Mouse (Mus musculus): ENCODE measurements at regions not wholly inside any gene's neighbourhood (a gene's known extent, or its start where the extent isn't known, plus 50 kb on each side); places are given as distances from the start of the nearest gene placed in this dataset.

DNA sequence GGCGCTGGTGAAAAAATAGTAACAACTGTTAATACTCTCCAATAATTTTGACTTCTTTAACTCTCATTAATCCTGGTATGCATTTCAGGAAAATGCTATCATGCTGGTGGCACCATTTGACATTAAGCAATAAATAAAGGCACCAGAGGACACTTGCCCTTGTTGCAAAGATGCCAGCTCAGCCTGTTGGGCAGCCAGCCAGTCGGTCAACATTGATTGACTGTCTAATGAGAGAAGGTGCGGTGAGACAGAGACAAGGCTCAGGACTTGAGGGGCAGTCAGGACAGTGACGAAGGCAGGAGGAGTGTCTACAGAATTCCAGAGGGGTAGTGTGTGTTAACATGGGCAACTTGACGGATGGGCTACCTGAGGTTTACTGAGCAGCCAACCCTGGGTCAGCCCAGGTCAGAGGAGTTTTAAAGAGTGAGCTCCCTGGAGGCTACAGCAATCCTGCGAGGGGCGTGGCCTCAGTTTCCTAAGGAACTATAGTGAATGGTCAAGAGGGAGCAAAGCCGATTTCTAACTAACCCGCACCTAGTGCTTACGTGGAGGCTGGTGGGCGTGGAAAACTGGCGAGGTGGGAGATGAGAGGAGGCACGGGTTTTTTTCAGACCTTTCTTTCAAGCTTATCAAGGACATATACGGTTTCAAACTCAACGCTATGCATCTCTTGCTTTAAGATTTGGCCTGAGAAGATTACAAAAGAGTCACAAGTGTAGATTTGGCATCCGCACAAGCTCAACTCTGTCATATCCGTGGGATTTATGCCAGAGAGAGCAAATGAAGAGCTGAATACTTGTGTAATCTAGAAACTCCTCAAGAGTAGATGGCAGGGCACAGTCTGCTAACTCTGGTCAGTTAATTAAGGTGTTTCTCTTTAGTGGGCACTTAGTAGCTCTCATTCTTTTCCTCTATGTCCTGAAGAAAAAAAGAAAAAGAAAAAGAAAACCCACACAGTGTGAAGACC lies 350.0 kb upstream of the Kif2a start:
- no peak overlapping the region for H3K9ac ChIP-seq (replicated peaks; ENCODE audit: low read depth, low read length)
- H3K4me2 ChIP-seq (replicated peaks; ENCODE audit: low read depth, low read length) = no peak overlapping the region
- 27% methylated on average over 17 of the region's 17 CpGs for whole genome bisulfite sequencing
- no peaks in the 10 kb centered on the region for H3K9me3 ChIP-seq (ENCODE audit: control insufficient read depth, low read depth, low read length)
- H3K27ac ChIP-seq (ENCODE audit: low read length) = no peak overlapping the region
- no peaks in the 10 kb centered on the region for H3K27me3 ChIP-seq (ENCODE audit: control insufficient read depth, insufficient read depth, low read length)
- no peaks in the 10 kb centered on the region for H3K4me1 ChIP-seq (ENCODE audit: control insufficient read depth, insufficient read depth, low read length)
- no peaks in the 10 kb centered on the region for H3K36me3 ChIP-seq (ENCODE audit: control insufficient read depth, insufficient read depth, low read length)
- no peak overlapping the region for H3K4me3 ChIP-seq (ENCODE audit: low read depth, low read length)
- no peak for ATAC-seq (ENCODE audit: insufficient number of reproducible peaks, insufficient read depth, low FRiP score, low read depth)

DNA sequence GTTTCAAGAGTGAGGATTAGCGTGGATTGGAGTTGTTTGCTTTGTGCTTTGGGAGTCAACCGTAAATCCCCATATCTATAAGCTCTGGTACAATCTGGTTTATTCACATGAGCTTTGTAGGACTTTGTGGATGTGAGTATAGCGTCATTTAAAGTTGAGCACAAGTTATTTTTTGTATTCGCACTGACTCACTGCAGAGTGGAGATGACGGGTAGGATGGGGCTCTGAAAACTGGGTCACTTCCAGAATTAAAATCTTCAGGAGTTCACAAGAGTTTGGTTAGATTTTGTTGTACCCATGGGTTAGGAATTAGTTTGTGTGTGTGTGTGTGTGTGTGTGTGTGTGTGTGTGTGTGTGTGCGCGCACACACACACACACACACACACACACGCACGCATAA lies 345.7 kb upstream of the Kif2a start:
- WGBS = 84% methylated on average over 9 of the region's 9 CpGs

DNA sequence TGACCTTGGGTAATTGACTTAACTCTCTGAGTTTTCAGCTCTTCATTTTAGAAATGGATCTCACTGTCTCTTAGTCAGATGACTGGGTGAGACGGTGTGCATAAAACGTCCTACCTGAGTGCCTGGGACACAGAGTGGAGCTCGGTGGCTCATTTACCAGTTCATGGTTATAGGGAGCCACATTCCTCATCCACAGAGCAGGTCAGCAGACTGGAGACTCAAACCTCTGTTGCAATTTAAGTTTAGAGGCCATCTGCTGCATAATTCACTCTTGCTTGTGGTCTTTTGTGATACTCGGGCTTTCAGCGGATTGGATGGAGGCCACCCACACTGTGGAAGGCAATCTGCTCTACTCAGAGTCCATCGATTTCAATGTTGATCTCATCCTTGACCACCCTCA lies 343.8 kb upstream of the Kif2a start:
- Histone ChIP-seq H3K4me1 (ENCODE audit: control insufficient read depth, insufficient read depth, low read length) (no peaks in the 10 kb centered on the region), H3K4me2 (replicated peaks; ENCODE audit: low read depth, low read length) (no peak overlapping the region), H3K9me3 (ENCODE audit: control insufficient read depth, low read depth, low read length) (no peaks in the 10 kb centered on the region), H3K9ac (replicated peaks; ENCODE audit: low read depth, low read length) (no peak overlapping the region), H3K27me3 (ENCODE audit: control insufficient read depth, insufficient read depth, low read length) (no peaks in the 10 kb centered on the region), H3K36me3 (ENCODE audit: control insufficient read depth, insufficient read depth, low read length) (no peaks in the 10 kb centered on the region), H3K27ac (ENCODE audit: low read length) (no peak overlapping the region), H3K4me3 (ENCODE audit: low read depth, low read length) (no peak overlapping the region)
- WGBS = 60% methylated on average over 6 of the region's 6 CpGs
- no peak for ATAC-seq (ENCODE audit: insufficient number of reproducible peaks, insufficient read depth, low FRiP score, low read depth)

More for the DNA sequence above, 345.7 kb upstream of the Kif2a start:
- Histone ChIP-seq H3K4me3 (ENCODE audit: low read depth, low read length) (no peak overlapping the region), H3K9ac (replicated peaks; ENCODE audit: low read depth, low read length) (no peak overlapping the region), H3K27ac (ENCODE audit: low read length) (no peak overlapping the region), H3K27me3 (ENCODE audit: control insufficient read depth, insufficient read depth, low read length) (no peaks in the 10 kb centered on the region), H3K36me3 (ENCODE audit: control insufficient read depth, insufficient read depth, low read length) (no peaks in the 10 kb centered on the region), H3K9me3 (ENCODE audit: control insufficient read depth, low read depth, low read length) (no peaks in the 10 kb centered on the region), H3K4me1 (ENCODE audit: control insufficient read depth, insufficient read depth, low read length) (no peaks in the 10 kb centered on the region), H3K4me2 (replicated peaks; ENCODE audit: low read depth, low read length) (no peak overlapping the region)
- ATAC-seq (ENCODE audit: insufficient number of reproducible peaks, insufficient read depth, low FRiP score, low read depth) = no peak

DNA sequence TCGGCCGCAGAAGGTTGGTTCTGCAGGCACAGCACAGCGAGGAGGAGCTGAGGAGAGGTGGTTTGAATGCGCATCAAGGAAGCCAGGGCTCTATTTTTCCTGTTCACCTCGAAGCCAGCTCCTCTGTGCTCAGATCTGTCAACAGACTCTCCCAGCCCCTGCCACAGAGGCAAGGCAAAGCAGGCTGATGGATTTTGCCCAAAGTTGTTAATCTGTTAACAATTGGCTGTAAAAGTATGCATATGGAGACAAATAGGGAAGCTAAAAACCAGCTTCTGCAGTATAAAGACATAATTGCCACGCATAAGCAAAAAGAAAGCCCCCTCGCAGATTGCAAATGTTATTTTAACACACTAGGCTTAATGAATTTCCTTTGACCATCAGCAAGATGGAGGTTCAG lies 343.3 kb upstream of the Kif2a start:
- Histone ChIP-seq H3K4me1 (ENCODE audit: control insufficient read depth, insufficient read depth, low read length) (no peaks in the 10 kb centered on the region), H3K4me3 (ENCODE audit: low read depth, low read length) (no peak overlapping the region), H3K9ac (replicated peaks; ENCODE audit: low read depth, low read length) (no peak overlapping the region), H3K36me3 (ENCODE audit: control insufficient read depth, insufficient read depth, low read length) (no peaks in the 10 kb centered on the region), H3K9me3 (ENCODE audit: control insufficient read depth, low read depth, low read length) (no peaks in the 10 kb centered on the region), H3K27ac (ENCODE audit: low read length) (no peak overlapping the region), H3K27me3 (ENCODE audit: control insufficient read depth, insufficient read depth, low read length) (no peaks in the 10 kb centered on the region), H3K4me2 (replicated peaks; ENCODE audit: low read depth, low read length) (no peak overlapping the region)
- no peak for ATAC-seq (ENCODE audit: insufficient number of reproducible peaks, insufficient read depth, low FRiP score, low read depth)
- WGBS = 74% methylated on average over 7 of the region's 7 CpGs

DNA sequence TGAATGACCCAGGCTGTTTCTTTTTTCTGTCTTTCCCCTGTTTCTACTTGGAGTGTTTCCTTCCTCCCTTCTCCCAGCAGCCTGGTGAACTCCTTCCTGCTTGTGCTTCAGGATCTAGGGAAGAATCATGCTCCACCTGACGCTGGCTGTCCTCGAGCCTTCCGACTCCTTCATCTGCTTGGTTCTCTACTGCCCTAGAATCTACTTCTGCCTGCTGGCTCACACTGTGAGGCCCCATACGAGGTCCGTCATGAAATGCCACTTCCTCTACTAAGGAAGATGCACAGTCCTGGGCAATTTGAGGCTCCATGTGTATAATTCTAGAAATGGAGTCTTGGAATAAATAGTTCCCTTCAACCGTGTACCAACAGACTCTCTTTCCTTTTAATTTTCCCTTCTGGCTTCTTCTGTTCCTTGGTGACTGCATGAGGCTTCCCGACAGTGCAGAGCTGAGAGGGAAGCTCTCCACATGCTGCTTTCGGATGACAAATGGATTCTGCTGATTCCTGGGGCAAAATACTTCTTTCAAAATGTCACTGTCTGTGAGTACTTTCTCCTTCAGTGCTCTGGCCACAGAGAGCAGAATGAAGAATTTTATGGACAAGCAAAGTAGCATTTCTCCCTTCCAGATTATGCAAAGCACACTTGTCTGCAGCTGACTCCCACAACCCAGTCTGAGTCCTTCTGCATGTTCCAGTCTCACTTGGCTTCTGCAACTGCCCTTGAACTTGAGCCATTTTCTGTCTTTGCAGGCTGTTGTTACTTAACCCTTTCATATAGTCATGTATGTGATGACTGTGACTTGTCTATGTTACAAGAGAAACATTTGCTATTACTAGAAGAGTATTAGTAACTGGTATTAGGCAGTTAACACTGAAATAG lies 341.1 kb upstream of the Kif2a start:
- no peak overlapping the region for H3K9ac ChIP-seq (replicated peaks; ENCODE audit: low read depth, low read length)
- no peak for ATAC-seq (ENCODE audit: insufficient number of reproducible peaks, insufficient read depth, low FRiP score, low read depth)
- no peak overlapping the region for H3K4me3 ChIP-seq (ENCODE audit: low read depth, low read length)
- no peaks in the 10 kb centered on the region for H3K36me3 ChIP-seq (ENCODE audit: control insufficient read depth, insufficient read depth, low read length)
- WGBS = 65% methylated on average over 8 of the region's 8 CpGs
- no peak overlapping the region for H3K4me2 ChIP-seq (replicated peaks; ENCODE audit: low read depth, low read length)
- no peaks in the 10 kb centered on the region for H3K9me3 ChIP-seq (ENCODE audit: control insufficient read depth, low read depth, low read length)
- no peak overlapping the region for H3K27ac ChIP-seq (ENCODE audit: low read length)
- H3K4me1 ChIP-seq (ENCODE audit: control insufficient read depth, insufficient read depth, low read length) = no peaks in the 10 kb centered on the region
- no peaks in the 10 kb centered on the region for H3K27me3 ChIP-seq (ENCODE audit: control insufficient read depth, insufficient read depth, low read length)

DNA sequence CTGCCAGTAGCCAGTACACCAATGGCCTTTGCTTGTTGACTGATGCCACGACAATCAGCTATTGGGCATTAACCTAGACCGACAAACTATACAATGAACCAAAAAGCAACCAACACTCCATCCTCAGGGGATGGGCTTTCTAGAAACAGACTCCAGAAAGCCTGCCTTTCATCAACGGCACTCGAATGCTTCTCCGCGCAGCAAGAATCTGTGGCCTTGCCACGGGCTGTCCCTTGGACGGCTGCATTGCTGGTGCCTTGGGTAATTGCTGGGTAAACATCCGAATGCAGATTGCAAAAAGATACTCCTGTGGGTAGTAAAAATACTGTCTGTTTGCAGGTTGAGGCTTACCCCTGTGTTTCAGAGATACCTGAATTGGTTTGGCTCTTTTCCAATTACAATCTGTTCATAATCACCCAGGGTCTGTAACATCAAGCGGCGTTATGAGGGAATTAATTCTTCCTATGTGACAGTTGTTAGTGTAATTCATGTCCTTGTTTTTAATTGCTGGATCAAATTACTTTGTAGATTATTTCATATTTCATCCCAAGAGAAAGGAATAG lies 319.0 kb upstream of the Kif2a start:
- WGBS = 43% methylated on average over 11 of the region's 11 CpGs
- Histone ChIP-seq H3K36me3 (ENCODE audit: control insufficient read depth, insufficient read depth, low read length) (no peaks in the 10 kb centered on the region), H3K4me3 (ENCODE audit: low read depth, low read length) (no peak overlapping the region), H3K9ac (replicated peaks; ENCODE audit: low read depth, low read length) (no peak overlapping the region), H3K27ac (ENCODE audit: low read length) (peak overlapping the region; percentile 15; the same call in 1 of the 2 replicates), H3K4me1 (ENCODE audit: control insufficient read depth, insufficient read depth, low read length) (peaks cover 3% of the 10 kb centered on the region; the same call in 1 of the 2 replicates), H3K9me3 (ENCODE audit: control insufficient read depth, low read depth, low read length) (no peaks in the 10 kb centered on the region), H3K4me2 (replicated peaks; ENCODE audit: low read depth, low read length) (no peak overlapping the region), H3K27me3 (ENCODE audit: control insufficient read depth, insufficient read depth, low read length) (no peaks in the 10 kb centered on the region)
- ATAC-seq (ENCODE audit: insufficient number of reproducible peaks, insufficient read depth, low FRiP score, low read depth) = no peak

DNA sequence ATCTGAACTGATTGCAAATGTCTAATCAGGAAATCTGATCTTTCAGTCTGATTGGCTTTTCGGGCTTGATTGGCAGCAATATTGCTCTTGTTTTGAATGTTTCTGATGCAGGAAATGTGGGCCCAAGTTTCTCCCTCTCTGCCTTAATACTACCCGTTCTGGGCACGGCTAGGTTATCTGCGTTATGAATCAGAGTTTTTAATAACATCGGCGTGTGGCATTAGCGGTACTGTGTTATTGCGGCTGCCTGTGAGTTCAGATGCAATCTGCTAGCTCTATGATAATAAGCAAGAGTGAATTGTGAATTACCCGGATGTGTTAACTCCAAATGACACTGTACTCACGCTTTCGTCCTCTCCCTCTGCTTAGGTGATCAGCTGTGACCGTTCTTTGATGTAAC lies 316.2 kb upstream of the Kif2a start:
- peaks cover 3% of the 10 kb centered on the region; the same call in 1 of the 2 replicates for H3K4me1 ChIP-seq (ENCODE audit: control insufficient read depth, insufficient read depth, low read length)
- no peaks in the 10 kb centered on the region for H3K36me3 ChIP-seq (ENCODE audit: control insufficient read depth, insufficient read depth, low read length)
- no peak overlapping the region for H3K4me2 ChIP-seq (replicated peaks; ENCODE audit: low read depth, low read length)
- WGBS = 81% methylated on average over 12 of the region's 12 CpGs
- no peak for ATAC-seq (ENCODE audit: insufficient number of reproducible peaks, insufficient read depth, low FRiP score, low read depth)
- no peaks in the 10 kb centered on the region; the same call in 1 of the 2 replicates for H3K9me3 ChIP-seq (ENCODE audit: control insufficient read depth, low read depth, low read length)
- H3K9ac ChIP-seq (replicated peaks; ENCODE audit: low read depth, low read length) = no peak overlapping the region
- no peaks in the 10 kb centered on the region for H3K27me3 ChIP-seq (ENCODE audit: control insufficient read depth, insufficient read depth, low read length)
- no peak overlapping the region for H3K27ac ChIP-seq (ENCODE audit: low read length)
- no peak overlapping the region for H3K4me3 ChIP-seq (ENCODE audit: low read depth, low read length)

DNA sequence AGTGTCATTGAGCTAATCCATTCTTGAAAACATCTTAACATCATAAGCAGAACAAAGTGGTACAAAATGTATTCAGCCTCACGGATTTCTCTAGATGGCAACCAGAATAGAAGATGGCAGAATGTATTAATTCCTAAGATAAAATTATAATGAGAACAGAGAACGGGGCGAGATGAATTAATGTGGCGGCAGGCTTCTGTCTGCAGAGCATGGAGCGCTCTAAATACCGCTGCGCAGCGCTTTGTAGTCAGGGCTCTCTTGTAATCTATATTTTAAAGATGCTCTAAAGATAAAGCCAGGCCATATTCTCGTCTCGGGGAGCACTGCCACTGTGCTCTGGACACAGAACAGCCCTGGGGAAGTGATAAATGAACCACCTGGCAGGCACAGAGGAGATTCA lies 315.2 kb upstream of the Kif2a start:
- Histone ChIP-seq H3K9me3 (ENCODE audit: control insufficient read depth, low read depth, low read length) (no peaks in the 10 kb centered on the region; the same call in 1 of the 2 replicates), H3K27ac (ENCODE audit: low read length) (no peak overlapping the region), H3K27me3 (ENCODE audit: control insufficient read depth, insufficient read depth, low read length) (no peaks in the 10 kb centered on the region), H3K9ac (replicated peaks; ENCODE audit: low read depth, low read length) (no peak overlapping the region), H3K36me3 (ENCODE audit: control insufficient read depth, insufficient read depth, low read length) (no peaks in the 10 kb centered on the region), H3K4me3 (ENCODE audit: low read depth, low read length) (no peak overlapping the region), H3K4me1 (ENCODE audit: control insufficient read depth, insufficient read depth, low read length) (peaks cover 3% of the 10 kb centered on the region; the same call in 1 of the 2 replicates), H3K4me2 (replicated peaks; ENCODE audit: low read depth, low read length) (no peak overlapping the region)
- no peak for ATAC-seq (ENCODE audit: insufficient number of reproducible peaks, insufficient read depth, low FRiP score, low read depth)
- 65% methylated on average over 10 of the region's 10 CpGs for WGBS

Data from stomach, embryonic 14.5 days (tissue).